Mouse (Mus musculus): ENCODE measurements around the gene Actr1a. TPM values are rescaled to one million over a fixed set of nuclear protein-coding genes. Genes with fewer than 3 reads are reported as not detected.

The Actr1a gene
- total RNA-seq, 2 experiments from 2014 or later = 174 to 194 TPM

DNA sequence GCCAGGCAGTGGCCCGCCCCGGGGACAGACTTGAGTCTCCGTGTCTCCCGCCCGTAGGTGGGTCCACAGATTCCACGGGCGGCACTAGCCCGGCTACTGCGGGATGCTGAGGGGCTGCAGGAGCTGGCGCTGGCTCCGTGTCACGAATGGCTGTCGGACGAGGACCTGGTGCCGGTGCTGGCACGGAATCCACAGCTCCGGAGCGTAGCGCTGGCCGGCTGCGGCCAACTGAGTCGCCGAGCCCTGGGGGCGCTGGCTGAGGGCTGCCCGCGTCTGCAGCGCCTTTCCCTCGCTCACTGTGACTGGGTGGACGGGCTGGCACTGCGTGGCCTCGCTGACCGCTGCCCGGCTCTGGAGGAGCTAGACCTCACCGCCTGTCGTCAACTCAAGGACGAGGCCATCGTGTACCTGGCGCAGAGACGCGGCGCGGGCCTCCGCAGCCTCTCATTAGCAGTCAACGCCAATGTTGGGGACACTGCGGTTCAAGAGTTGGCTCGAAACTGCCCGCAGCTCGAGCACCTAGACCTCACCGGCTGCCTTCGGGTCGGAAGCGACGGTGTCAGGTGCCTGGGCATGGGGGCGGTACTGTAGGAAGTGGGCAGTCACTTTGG, 66.4 kb downstream of the Actr1a start:
- no peak for DNase-seq (ENCODE audit: extremely low spot score in 1 of 2, low spot score in 1 of 2)

- peak; percentile 85 to 93 for DNase-seq (ENCODE audit: extremely low spot score in 1 of 2, low spot score in 1 of 2)
These were observed 67.2 kb downstream of the Actr1a start, which contains the start of gene Fbxl15 for GRCm38 (mm10) chr19:46328081-46329030. TSS of gene Fbxl15 (plus strand) at chr19:46328184.

DNA sequence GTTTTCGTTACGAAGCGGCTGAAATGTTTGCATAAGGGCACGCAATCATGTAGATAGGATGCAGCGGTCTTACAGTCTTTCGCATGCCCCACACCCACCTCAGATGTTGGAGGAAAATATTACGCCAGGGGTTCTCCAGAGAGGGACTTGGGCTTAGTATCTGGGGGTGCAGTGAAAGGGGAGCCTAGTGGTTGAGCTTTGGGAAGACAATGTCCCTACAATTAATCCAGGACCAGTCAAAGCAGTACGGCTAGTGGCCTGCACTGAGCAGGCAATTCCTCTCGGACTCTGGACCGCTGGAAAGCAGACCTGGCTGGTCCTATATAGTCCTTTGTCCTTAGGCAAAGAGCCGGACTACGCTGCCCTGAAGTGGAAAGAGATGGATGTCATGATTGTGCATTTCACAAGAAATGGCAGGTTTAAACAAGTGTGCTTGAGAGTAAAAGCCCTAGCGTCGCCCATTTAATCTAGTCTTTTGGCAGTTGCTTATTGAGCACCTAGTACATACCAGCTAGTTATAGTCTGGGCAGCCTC, 68.0 kb downstream of the Actr1a start:
- DNase-seq (ENCODE audit: extremely low spot score in 1 of 2, low spot score in 1 of 2) = no peak

Small RNA genes lying within 50 kb of the gene (microRNA-seq; reads per million reads assigned to microRNA genes)
- gene Mir146b = 3.4 to 3.5 reads per million in 2 experiments

Other genes starting within 250 kb of the Actr1a start
- gene Pitx3, start 247.4 kb downstream of the Actr1a start, total RNA-seq (2021) = not detected
- gene Gbf1, start 243.2 kb downstream of the Actr1a start, total RNA-seq (2021) = 10 to 100 TPM; 93.3 to 97.6 TPM
- 1 to 10 TPM; 1.8 to 2.8 TPM for gene Nfkb2, start 91.4 kb downstream of the Actr1a start, total RNA-seq (2021)
- gene Psd, start 68.6 kb downstream of the Actr1a start, total RNA-seq (2021) = 100 to 1,000 TPM; 765 to 790 TPM
- 10 to 100 TPM; 29.0 to 32.8 TPM for gene Fbxl15, start 67.6 kb downstream of the Actr1a start, total RNA-seq (2021)
- gene Cuedc2, start 57.0 kb downstream of the Actr1a start, total RNA-seq (2021) = 100 to 1,000 TPM; 164 to 189 TPM
- 10 to 100 TPM; 29.9 to 31.4 TPM for gene Mfsd13a, start 54.6 kb downstream of the Actr1a start, total RNA-seq (2021)
- under 1 TPM; 0.76 to 0.89 TPM for gene 2310034G01Rik, start 45.4 kb downstream of the Actr1a start, total RNA-seq (2021)
- 10 to 100 TPM; 19.4 to 22.1 TPM for gene Sufu, start 1.1 kb upstream of the Actr1a start, total RNA-seq (2021)
- 100 to 1,000 TPM; 105 to 109 TPM for gene Trim8, start 106.0 kb upstream of the Actr1a start, total RNA-seq (2021)
- 100 to 1,000 TPM; 123 to 127 TPM for gene Arl3, start 177.4 kb upstream of the Actr1a start, total RNA-seq (2021)
- 1 to 10 TPM; 4.4 to 6.3 TPM for gene Sfxn2, start 177.6 kb upstream of the Actr1a start, total RNA-seq (2021)
- 10 to 100 TPM; 37.8 to 37.9 TPM for gene Wbp1l, start 203.3 kb upstream of the Actr1a start, total RNA-seq (2021)

All from layer of hippocampus, postnatal 25 days (tissue).